Mouse (Mus musculus) thymus, adult 2 months (tissue): Measurements from ENCODE around the gene Larp4. TPM values are rescaled to one million over a fixed set of nuclear protein-coding genes. Genes with fewer than 3 reads are reported as not detected.

Source experiments
- DNase-seq: peaks from one replicate; pipeline ENCODE4 v3.0.0; 2021
- H3K27ac ChIP-seq: fragments of 200-500 bp; 2 replicates; pipeline ENCODE4 v1.5.1; 2012; ENCODE audit warnings: low read length, control low read depth; ENCODE audit not compliant: control insufficient read depth, insufficient read depth
- H3K27me3 ChIP-seq: fragments of 200-500 bp; 2 replicates; pipeline ENCODE4 v1.6.1; 2012; ENCODE audit warnings: mild to moderate bottlenecking, low read length, moderate library complexity, mixed read lengths; ENCODE audit not compliant: control insufficient read depth, insufficient read depth
- H3K36me3 ChIP-seq: fragments of 200-500 bp; 2 replicates; pipeline ENCODE4 v1.6.1; 2012; ENCODE audit warnings: mild to moderate bottlenecking, low read length, moderate library complexity; ENCODE audit not compliant: control insufficient read depth, insufficient read depth
- H3K4me1 ChIP-seq: fragments of 200-500 bp; replicated peaks from 2 replicates; pipeline ENCODE4 v1.6.1; 2012; ENCODE audit warnings: low read length; ENCODE audit not compliant: control insufficient read depth, insufficient read depth
- H3K4me3 ChIP-seq: fragments of 200-500 bp; 2 replicates; pipeline ENCODE4 v1.5.1; 2012; ENCODE audit warnings: mild to moderate bottlenecking, low read length, control low read depth, moderate library complexity; ENCODE audit not compliant: control insufficient read depth, insufficient read depth
- CTCF ChIP-seq: fragments of 200-500 bp; IDR thresholded peaks from 2 replicates; pipeline ENCODE4 v1.5.1; 2012; ENCODE audit warnings: mild to moderate bottlenecking, control low read depth, low read length, moderate library complexity, borderline replicate concordance; ENCODE audit not compliant: control insufficient read depth, poor library complexity, insufficient read depth; ENCODE audit errors: extremely low read depth
- POLR2A ChIP-seq: fragments of 200-500 bp; IDR thresholded peaks from 2 replicates; pipeline ENCODE4 v1.6.1; 2012; ENCODE audit warnings: mild to moderate bottlenecking, low read length, control low read depth, moderate library complexity; ENCODE audit not compliant: control insufficient read depth, poor library complexity, insufficient read depth; ENCODE audit errors: extremely low read depth
- WGBS: fragments of 180-500 bp; shearing (Covaris S2); methylation state at CpG from one replicate; pipeline ENCODE4 v1.1.7; 2018; 5-methylcytosine and 5-hydroxymethylcytosine counted together
- polyA plus RNA-seq: library from polyadenylated mRNA; depleted of rRNA; stranded (reverse); fragments of >200 nt; gene quantifications from 2 replicates; pipeline ENCODE4 v1.2.3, GENCODE M21; 2012

Larp4 gene
- polyA plus RNA-seq, 1 experiment = 76.1 TPM

DNA sequence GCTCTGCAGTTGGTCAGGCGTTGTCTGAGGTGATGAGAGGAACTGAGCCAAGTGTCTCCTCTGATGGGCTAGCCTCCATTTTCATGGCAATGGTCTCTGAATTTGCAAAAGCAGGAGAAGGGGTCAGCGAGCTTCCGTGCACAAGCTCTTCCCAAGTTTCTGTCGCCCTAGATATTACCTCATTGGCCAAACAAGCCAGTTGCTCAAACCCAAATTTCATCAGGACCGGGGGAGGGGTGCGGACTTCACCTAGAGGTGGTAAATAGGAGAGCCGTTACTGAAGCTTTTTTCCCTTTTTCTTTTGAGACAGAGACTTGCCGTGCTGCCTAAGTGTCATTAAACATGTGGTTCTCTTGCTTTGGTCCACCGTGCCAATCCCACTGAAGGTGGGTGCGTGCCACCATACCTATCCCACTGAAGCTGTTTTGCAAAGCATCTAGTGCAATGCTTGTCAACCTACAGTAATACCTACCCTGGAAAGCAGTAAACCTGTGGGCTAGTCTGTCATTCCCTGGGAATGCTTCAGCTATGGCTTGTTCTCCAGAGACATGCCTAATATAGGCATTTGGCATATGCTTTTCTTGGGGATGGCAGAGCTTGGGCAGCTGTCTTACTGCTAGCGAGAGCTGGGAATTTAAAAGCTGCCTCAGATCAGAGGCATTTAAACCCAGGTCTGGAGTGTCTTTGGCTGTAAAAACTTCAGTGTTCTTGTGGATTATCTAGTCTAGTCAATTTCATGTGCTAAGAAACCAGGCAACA, 55.4 kb downstream of the Larp4 start:
- Histone ChIP-seq H3K27ac (no peak overlapping the region), H3K4me3 (no peak overlapping the region), H3K4me1 (no peaks in the 10 kb centered on the region), H3K27me3 (no peaks in the 10 kb centered on the region), H3K36me3 (no peaks in the 10 kb centered on the region)
- DNase-seq = no peak
- 94% methylated on average over 11 of the region's 11 CpGs for WGBS
- TF ChIP-seq POLR2A (no peak), CTCF (no peak)

- H3K4me3 ChIP-seq = no peak overlapping the region
- no peaks in the 10 kb centered on the region for H3K4me1 ChIP-seq
- 80% methylated on average over 2 of the region's 2 CpGs for WGBS
- no peaks in the 10 kb centered on the region for H3K36me3 ChIP-seq
- no peak overlapping the region for H3K27ac ChIP-seq
- no peak for DNase-seq
- no peak for TF ChIP-seq POLR2A
- TF ChIP-seq CTCF = no peak
- H3K27me3 ChIP-seq = no peaks in the 10 kb centered on the region
These were observed 58.3 kb downstream of the Larp4 start for GRCm38 (mm10) chr15:100028133-100028532.

- Histone ChIP-seq H3K4me1 (no peaks in the 10 kb centered on the region), H3K4me3 (no peak overlapping the region), H3K27ac (no peak overlapping the region), H3K36me3 (no peaks in the 10 kb centered on the region), H3K27me3 (no peaks in the 10 kb centered on the region)
- no peak for DNase-seq
- TF ChIP-seq POLR2A (no peak), CTCF (no peak)
- 93% methylated on average over 8 of the region's 8 CpGs for WGBS
These were observed 59.6 kb downstream of the Larp4 start for GRCm38 (mm10) chr15:100029497-100029896.

DNA sequence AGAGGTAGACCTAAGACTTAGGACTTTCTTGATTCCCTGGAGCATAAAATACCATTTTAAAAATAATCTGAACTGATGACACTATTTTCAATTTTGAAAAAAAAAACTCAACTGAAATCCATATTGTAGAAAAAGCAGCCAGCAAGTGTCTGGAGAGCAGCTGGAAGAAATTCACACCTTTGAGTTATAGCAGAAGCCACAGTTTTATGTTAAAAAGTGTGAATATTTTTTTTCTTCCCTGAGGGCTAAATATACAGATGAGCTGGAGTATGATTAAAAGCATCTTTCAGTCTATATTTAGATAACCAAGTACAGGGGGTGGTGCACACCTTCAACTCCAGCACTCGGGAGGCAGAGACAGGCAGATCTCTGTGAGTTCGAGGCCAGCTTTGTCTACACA, 60.0 kb downstream of the Larp4 start:
- Histone ChIP-seq H3K4me1 (no peaks in the 10 kb centered on the region), H3K27me3 (no peaks in the 10 kb centered on the region), H3K27ac (no peak overlapping the region), H3K36me3 (no peaks in the 10 kb centered on the region), H3K4me3 (no peak overlapping the region)
- TF ChIP-seq POLR2A (no peak), CTCF (no peak)
- DNase-seq = no peak
- 95% methylated on average over 2 of the region's 2 CpGs for WGBS

DNA sequence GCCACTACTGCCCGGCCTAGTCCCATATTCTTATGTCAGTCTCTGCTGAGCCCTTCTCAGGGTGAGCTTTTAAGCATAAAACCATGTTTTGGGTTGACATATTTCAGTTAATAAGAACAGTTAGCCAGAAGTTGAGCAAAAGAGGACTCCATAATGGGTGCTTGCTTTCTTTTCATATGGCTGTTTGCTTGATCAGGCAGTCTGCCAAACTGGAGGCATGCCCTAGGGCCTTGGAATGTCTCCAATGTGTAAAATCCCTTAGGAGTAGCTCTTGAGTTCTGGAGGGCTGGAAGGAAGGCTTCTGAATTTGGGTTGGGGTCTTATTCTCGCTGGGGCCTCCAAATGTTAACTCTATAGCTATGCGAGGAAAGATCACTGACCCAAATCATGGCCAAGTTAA, 62.7 kb downstream of the Larp4 start:
- no peak for DNase-seq
- 93% methylated on average over 3 of the region's 3 CpGs for WGBS
- TF ChIP-seq POLR2A = no peak
- no peak for TF ChIP-seq CTCF

GRCm38 (mm10) chr15:100038470-100038971, 68.7 kb downstream of the Larp4 start, which contains the start of gene Dip2b:
Dip2b (plus strand) TSS chr15:100038664.
- peak; percentile 70 for TF ChIP-seq POLR2A
- peak; percentile 97 for TF ChIP-seq CTCF
- H3K27ac ChIP-seq = peak within 1 kb of the TSS; percentile 36
- peaks cover 12% of the 10 kb centered on the region for H3K4me1 ChIP-seq
- no peaks in the 10 kb centered on the region; the same call in 1 of the 2 replicates for H3K27me3 ChIP-seq
- peak within 1 kb of the TSS; percentile 54 for H3K4me3 ChIP-seq
- peak; percentile 97 for DNase-seq
- H3K36me3 ChIP-seq = no peaks in the 10 kb centered on the region
- 1% methylated on average over 67 of the region's 68 CpGs for WGBS

More for the DNA sequence above, 62.7 kb downstream of the Larp4 start:
- H3K36me3 ChIP-seq = no peaks in the 10 kb centered on the region
- H3K4me3 ChIP-seq = no peak overlapping the region
- no peaks in the 10 kb centered on the region for H3K4me1 ChIP-seq
- H3K27me3 ChIP-seq = no peaks in the 10 kb centered on the region
- no peak overlapping the region for H3K27ac ChIP-seq
